Mouse (Mus musculus): ENCODE measurements at regions not wholly inside any gene's neighbourhood (a gene's known extent, or its start where the extent isn't known, plus 50 kb on each side); places are given as distances from the start of the nearest gene placed in this dataset.

- no peak for DNase-seq (ENCODE audit: low spot score in 2 of 2)
Measured at GRCm38 (mm10) chr2:8628007-8628406, 1118.6 kb upstream of the Celf2 start.

GRCm38 (mm10) chr2:8628485-8629208 is 1119.3 kb upstream of the Celf2 start:
- DNase-seq (ENCODE audit: low spot score in 2 of 2): no peak

GRCm38 (mm10) chr2:8638082-8638481 is 1128.7 kb upstream of the Celf2 start:
- no peak for DNase-seq (ENCODE audit: low spot score in 2 of 2)

- no peak for DNase-seq (ENCODE audit: low spot score in 2 of 2)
Measured at GRCm38 (mm10) chr2:8639282-8639681, 1129.9 kb upstream of the Celf2 start.

GRCm38 (mm10) chr2:8645463-8645862 is 1136.1 kb upstream of the Celf2 start:
- no peak for DNase-seq (ENCODE audit: low spot score in 2 of 2)

GRCm38 (mm10) chr2:8660544-8660943 is 1151.2 kb upstream of the Celf2 start:
- no peak for DNase-seq (ENCODE audit: low spot score in 2 of 2)

GRCm38 (mm10) chr2:8673751-8674378 is 1164.5 kb upstream of the Celf2 start:
- peak in 1 of 2 experiments; percentile 14 for DNase-seq (ENCODE audit: low spot score in 2 of 2)

- DNase-seq (ENCODE audit: low spot score in 2 of 2): no peak
Measured at GRCm38 (mm10) chr2:8675537-8675936, 1166.2 kb upstream of the Celf2 start.

GRCm38 (mm10) chr2:8676546-8676945 is 1167.2 kb upstream of the Celf2 start:
- no peak for DNase-seq (ENCODE audit: low spot score in 2 of 2)

- DNase-seq (ENCODE audit: low spot score in 2 of 2): no peak
Measured at GRCm38 (mm10) chr2:8690846-8691643, 1181.7 kb upstream of the Celf2 start.

GRCm38 (mm10) chr2:8729306-8729705 is 1151.7 kb upstream of the 4930412O13Rik start:
- no peak for DNase-seq (ENCODE audit: low spot score in 2 of 2)

GRCm38 (mm10) chr2:8754142-8754541 is 1126.9 kb upstream of the 4930412O13Rik start:
- peak in 1 of 2 experiments; percentile 1 for DNase-seq (ENCODE audit: low spot score in 2 of 2)

GRCm38 (mm10) chr2:8756546-8756945 is 1124.5 kb upstream of the 4930412O13Rik start:
- DNase-seq (ENCODE audit: low spot score in 2 of 2): no peak

GRCm38 (mm10) chr2:8770636-8771035 is 1110.4 kb upstream of the 4930412O13Rik start:
- DNase-seq (ENCODE audit: low spot score in 2 of 2): no peak

- no peak for DNase-seq (ENCODE audit: low spot score in 2 of 2)
Measured at GRCm38 (mm10) chr2:8781152-8781935, 1099.7 kb upstream of the 4930412O13Rik start.

GRCm38 (mm10) chr2:8782225-8782624 is 1098.8 kb upstream of the 4930412O13Rik start:
- DNase-seq (ENCODE audit: low spot score in 2 of 2): no peak

- no peak for DNase-seq (ENCODE audit: low spot score in 2 of 2)
Measured at GRCm38 (mm10) chr2:8802061-8802460, 1079.0 kb upstream of the 4930412O13Rik start.

- DNase-seq (ENCODE audit: low spot score in 2 of 2): no peak
Measured at GRCm38 (mm10) chr2:8809609-8810008, 1071.4 kb upstream of the 4930412O13Rik start.

GRCm38 (mm10) chr2:8818127-8818526 is 1062.9 kb upstream of the 4930412O13Rik start:
- no peak for DNase-seq (ENCODE audit: low spot score in 2 of 2)

- no peak for DNase-seq (ENCODE audit: low spot score in 2 of 2)
Measured at GRCm38 (mm10) chr2:8825406-8825805, 1055.6 kb upstream of the 4930412O13Rik start.

All from spleen, postnatal 14 days (tissue).